Mouse (Mus musculus) monocyte, adult 2 months (primary cell): ENCODE measurements around the gene Vmn1r76.

Source experiments
- DNase-seq, 2 experiments: peaks; one replicate each; pipeline ENCODE4 v3.0.0; 2022; ENCODE audit warnings: low spot score in 2 of 2, low read depth in 1 of 2

Vmn1r76 gene

DNA sequence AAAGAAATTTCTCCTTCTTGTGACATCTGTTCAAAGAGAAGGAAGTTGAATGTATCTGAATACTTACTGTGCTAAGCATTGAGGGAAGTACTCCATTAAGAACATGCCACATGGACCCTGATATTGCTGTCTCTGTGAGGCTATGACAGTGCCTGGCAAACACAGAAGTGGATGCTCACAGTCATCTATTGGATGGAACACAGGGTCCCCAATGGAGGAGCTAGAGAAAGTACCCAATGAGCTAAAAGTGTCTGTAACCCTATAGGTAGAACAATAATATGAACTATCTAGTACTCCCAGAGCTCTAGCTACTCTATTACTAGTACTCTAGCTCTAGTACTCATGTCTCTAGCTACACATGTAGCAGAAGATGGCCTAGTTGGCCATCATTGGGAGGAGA lies at the start of gene Vmn1r76:
Gene Vmn1r76, minus strand, starts transcription at position 101 of the 400 bp plus-strand sequence.
- DNase-seq, result no peak

GRCm38 (mm10) chr7:11972611-11973010 lies 34.6 kb upstream of the Vmn1r76 start:
- no peak for DNase-seq

DNA sequence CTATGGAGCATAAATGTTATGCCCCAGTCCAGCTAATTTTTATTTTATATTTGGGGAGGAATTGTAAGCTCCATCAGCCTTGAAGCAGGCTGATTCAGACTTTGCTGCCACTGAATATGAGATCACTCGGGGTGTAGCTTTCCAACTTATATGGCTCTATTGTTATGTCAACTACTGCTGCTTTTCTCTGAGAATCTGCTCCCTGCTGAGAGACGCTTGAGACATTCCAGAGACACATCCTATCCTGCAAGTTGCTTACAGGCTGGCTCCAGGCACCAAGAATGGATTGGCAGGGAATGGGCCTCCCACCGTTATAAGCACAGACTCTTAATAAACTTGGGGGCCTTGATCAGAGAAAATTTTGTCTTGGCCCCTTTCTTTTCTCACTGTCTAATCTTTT lies 10.0 kb upstream of the Vmn1r76 start:
- DNase-seq, result no peak

- DNase-seq, result no peak
These were observed 63.7 kb downstream of the Vmn1r76 start, which contains the start of gene Vmn1r75 for GRCm38 (mm10) chr7:11874330-11874729. Vmn1r75 (plus strand) TSS chr7:11874630.
